Mouse (Mus musculus) hindbrain, embryonic 13.5 days (tissue): ENCODE measurements around the gene Wsb2. TPM values are rescaled to one million over a fixed set of nuclear protein-coding genes. Genes with fewer than 3 reads are reported as not detected.
"Not testable (repeated sequence)": the region's sequence is repeated elsewhere in the genome, so short reads cannot be mapped to it uniquely, and the experiment has no call there.

Source experiments
- ATAC-seq: fragments of 200-750 bp; cut with Nextera tagmentation; 2 replicates; pipeline ENCODE4 v1.8.0; 2017; ENCODE audit warnings: moderate TSS enrichment; ENCODE audit not compliant: low FRiP score
- H3K27ac ChIP-seq: fragments of 300-500 bp; sonication (generic); 2 replicates; pipeline ENCODE4 v1.5.1; 2015; ENCODE audit warnings: inconsistent platforms, mild to moderate bottlenecking, moderate library complexity
- H3K27me3 ChIP-seq: fragments of 300-500 bp; sonication (generic); 2 replicates; pipeline ENCODE4 v1.6.1; 2015; ENCODE audit warnings: mild to moderate bottlenecking, inconsistent platforms
- H3K36me3 ChIP-seq: fragments of 300-500 bp; sonication (generic); 2 replicates; pipeline ENCODE4 v1.6.1; 2015; ENCODE audit warnings: mild to moderate bottlenecking, inconsistent platforms
- H3K4me1 ChIP-seq: fragments of 300-500 bp; sonication (generic); replicated peaks from 2 replicates; pipeline ENCODE4 v1.6.1; 2015; ENCODE audit warnings: inconsistent platforms
- H3K4me2 ChIP-seq: fragments of 300-500 bp; sonication (generic); 2 replicates; pipeline ENCODE4 v1.6.1; 2015; ENCODE audit warnings: inconsistent platforms, mild to moderate bottlenecking, moderate library complexity
- H3K4me3 ChIP-seq: fragments of 300-500 bp; sonication (generic); 2 replicates; pipeline ENCODE4 v1.5.1; 2015; ENCODE audit warnings: mild to moderate bottlenecking, inconsistent platforms
- H3K9ac ChIP-seq: fragments of 300-500 bp; sonication (generic); 2 replicates; pipeline ENCODE4 v1.6.1; 2015; ENCODE audit warnings: mild to moderate bottlenecking, inconsistent platforms
- H3K9me3 ChIP-seq: fragments of 300-500 bp; sonication (generic); 2 replicates; pipeline ENCODE4 v1.6.1; 2016; ENCODE audit warnings: inconsistent platforms
- WGBS: fragments of 180-500 bp; shearing (Covaris S2); methylation state at CpG from one replicate; pipeline ENCODE4 v1.1.7; 2015; 5-methylcytosine and 5-hydroxymethylcytosine counted together
- polyA plus RNA-seq: library from polyadenylated mRNA; unstranded; fragments of >200 nt; fragmentation: Nextera tagmentation; extraction: Ambion mirVana; gene quantifications from 2 replicates; pipeline ENCODE4 v1.2.1, GENCODE M21; 2015

The Wsb2 gene
- polyA plus RNA-seq, 1 experiment from 2014 or later: 194 TPM

GRCm38 (mm10) chr5:117374372-117375049 lies 17.4 kb downstream of the Wsb2 start:
- Histone ChIP-seq H3K9me3 (no peaks in the 10 kb centered on the region), H3K4me3 (no peak overlapping the region), H3K9ac (no peak overlapping the region), H3K27ac (no peak overlapping the region), H3K4me1 (no peaks in the 10 kb centered on the region), H3K4me2 (no peak overlapping the region), H3K27me3 (no peaks in the 10 kb centered on the region), H3K36me3 (peaks cover 98% of the 10 kb centered on the region)
- ATAC-seq: no peak
- WGBS: 96% methylated on average over 7 of the region's 7 CpGs

- Histone ChIP-seq H3K9ac (no peak overlapping the region), H3K4me2 (no peak overlapping the region), H3K9me3 (no peaks in the 10 kb centered on the region), H3K27ac (no peak overlapping the region), H3K27me3 (no peaks in the 10 kb centered on the region), H3K4me3 (no peak overlapping the region), H3K4me1 (no peaks in the 10 kb centered on the region), H3K36me3 (peaks cover 97% of the 10 kb centered on the region)
- 80% methylated on average over 11 of the region's 11 CpGs for WGBS
- ATAC-seq: no peak
Measured at GRCm38 (mm10) chr5:117376331-117376761, 19.2 kb downstream of the Wsb2 start.

- not testable (repeated sequence) for H3K9ac ChIP-seq, H3K4me3 ChIP-seq, H3K4me1 ChIP-seq, H3K27me3 ChIP-seq, H3K4me2 ChIP-seq, ATAC-seq, H3K9me3 ChIP-seq, H3K27ac ChIP-seq
- H3K36me3 ChIP-seq: peaks cover 97% of the 10 kb centered on the region
- WGBS: 96% methylated on average over 14 of the region's 14 CpGs
Measured at GRCm38 (mm10) chr5:117377731-117378130, 20.6 kb downstream of the Wsb2 start.

- Histone ChIP-seq H3K9ac (no peak overlapping the region), H3K4me3 (no peak overlapping the region), H3K4me1 (no peaks in the 10 kb centered on the region), H3K27me3 (no peaks in the 10 kb centered on the region), H3K27ac (no peak overlapping the region), H3K36me3 (peaks cover 96% of the 10 kb centered on the region), H3K9me3 (no peaks in the 10 kb centered on the region), H3K4me2 (no peak overlapping the region)
- whole genome bisulfite sequencing: 85% methylated on average over 4 of the region's 4 CpGs
- no peak for ATAC-seq
Measured at GRCm38 (mm10) chr5:117380199-117380598, 23.1 kb downstream of the Wsb2 start.

GRCm38 (mm10) chr5:117381785-117382184 lies 24.7 kb downstream of the Wsb2 start:
- no peak overlapping the region for H3K4me2 ChIP-seq
- no peak overlapping the region for H3K9ac ChIP-seq
- no peaks in the 10 kb centered on the region for H3K27me3 ChIP-seq
- no peak for ATAC-seq
- H3K9me3 ChIP-seq: no peaks in the 10 kb centered on the region
- H3K4me3 ChIP-seq: no peak overlapping the region
- 78% methylated on average over 7 of the region's 7 CpGs for WGBS
- H3K4me1 ChIP-seq: no peaks in the 10 kb centered on the region
- H3K27ac ChIP-seq: no peak overlapping the region
- H3K36me3 ChIP-seq: peaks cover 91% of the 10 kb centered on the region

- Histone ChIP-seq H3K4me3 (no peak overlapping the region), H3K36me3 (peaks cover 77% of the 10 kb centered on the region), H3K9ac (no peak overlapping the region), H3K4me2 (no peak overlapping the region), H3K9me3 (no peaks in the 10 kb centered on the region), H3K27me3 (no peaks in the 10 kb centered on the region), H3K4me1 (peaks cover 10% of the 10 kb centered on the region), H3K27ac (no peak overlapping the region)
- 78% methylated on average over 12 of the region's 12 CpGs for WGBS
- no peak for ATAC-seq
Measured at GRCm38 (mm10) chr5:117383198-117383597, 26.1 kb downstream of the Wsb2 start.

GRCm38 (mm10) chr5:117388296-117388751 lies 31.2 kb downstream of the Wsb2 start:
- H3K4me2 ChIP-seq: peak overlapping the region; percentile 76
- H3K27ac ChIP-seq: peak overlapping the region; percentile 56
- 10% methylated on average over 16 of the region's 16 CpGs for WGBS
- peaks cover 14% of the 10 kb centered on the region for H3K4me1 ChIP-seq
- peak overlapping the region; percentile 65 for H3K4me3 ChIP-seq
- no peaks in the 10 kb centered on the region for H3K9me3 ChIP-seq
- peak overlapping the region; percentile 87 for H3K9ac ChIP-seq
- peaks cover 29% of the 10 kb centered on the region for H3K36me3 ChIP-seq
- no peaks in the 10 kb centered on the region for H3K27me3 ChIP-seq
- peak; percentile 47 for ATAC-seq

GRCm38 (mm10) chr5:117388877-117389276 lies 31.8 kb downstream of the Wsb2 start, which contains the start of gene Rfc5:
Gene Rfc5, minus strand, starts transcription at chr5:117389047.
- Histone ChIP-seq H3K27me3 (no peaks in the 10 kb centered on the region), H3K9ac (peak within 1 kb of the TSS; percentile 87), H3K9me3 (no peaks in the 10 kb centered on the region), H3K4me3 (peak within 1 kb of the TSS; percentile 65), H3K36me3 (peaks cover 24% of the 10 kb centered on the region), H3K4me2 (peak within 1 kb of the TSS; percentile 76), H3K4me1 (peaks cover 14% of the 10 kb centered on the region), H3K27ac (peak within 1 kb of the TSS; percentile 75)
- peak; percentile 97 for ATAC-seq
- under 1% methylated on average over 19 of the region's 44 CpGs for WGBS

GRCm38 (mm10) chr5:117390895-117391294 lies 33.8 kb downstream of the Wsb2 start:
- Histone ChIP-seq H3K4me2 (no peak overlapping the region), H3K4me1 (peaks cover 14% of the 10 kb centered on the region), H3K9me3 (no peaks in the 10 kb centered on the region), H3K4me3 (no peak overlapping the region), H3K9ac (no peak overlapping the region), H3K27me3 (no peaks in the 10 kb centered on the region), H3K36me3 (peaks cover 3% of the 10 kb centered on the region; the same call in 1 of the 2 replicates), H3K27ac (no peak overlapping the region)
- ATAC-seq: no peak
- WGBS: 96% methylated on average over 1 of the region's 1 CpGs

GRCm38 (mm10) chr5:117395834-117396233 lies 38.7 kb downstream of the Wsb2 start:
- H3K4me1 ChIP-seq: peaks cover 7% of the 10 kb centered on the region; the same call in 1 of the 2 replicates
- H3K9me3 ChIP-seq: no peaks in the 10 kb centered on the region
- H3K4me2 ChIP-seq: no peak overlapping the region
- WGBS: 84% methylated on average over 5 of the region's 5 CpGs
- no peak overlapping the region for H3K9ac ChIP-seq
- no peak overlapping the region for H3K27ac ChIP-seq
- H3K4me3 ChIP-seq: no peak overlapping the region
- no peak for ATAC-seq
- H3K27me3 ChIP-seq: no peaks in the 10 kb centered on the region
- H3K36me3 ChIP-seq: no peaks in the 10 kb centered on the region

GRCm38 (mm10) chr5:117396596-117397014 lies 39.5 kb downstream of the Wsb2 start:
- WGBS: 46% methylated on average over 6 of the region's 6 CpGs
- no peak overlapping the region for H3K9ac ChIP-seq
- no peaks in the 10 kb centered on the region for H3K9me3 ChIP-seq
- H3K4me1 ChIP-seq: peaks cover 7% of the 10 kb centered on the region; the same call in 1 of the 2 replicates
- no peak overlapping the region for H3K4me2 ChIP-seq
- H3K27me3 ChIP-seq: no peaks in the 10 kb centered on the region
- H3K27ac ChIP-seq: no peak overlapping the region
- H3K36me3 ChIP-seq: no peaks in the 10 kb centered on the region
- H3K4me3 ChIP-seq: no peak overlapping the region
- ATAC-seq: no peak

- H3K4me3 ChIP-seq: no peak overlapping the region
- H3K27me3 ChIP-seq: no peaks in the 10 kb centered on the region
- H3K4me1 ChIP-seq: peaks cover 7% of the 10 kb centered on the region; the same call in 1 of the 2 replicates
- H3K9ac ChIP-seq: no peak overlapping the region
- WGBS: 82% methylated on average over 6 of the region's 6 CpGs
- no peak for ATAC-seq
- no peak overlapping the region for H3K27ac ChIP-seq
- H3K9me3 ChIP-seq: no peaks in the 10 kb centered on the region
- no peaks in the 10 kb centered on the region for H3K36me3 ChIP-seq
- no peak overlapping the region for H3K4me2 ChIP-seq
Measured at GRCm38 (mm10) chr5:117397371-117397770, 40.3 kb downstream of the Wsb2 start.
